Mouse (Mus musculus) MEL (cell line): ENCODE results near the gene Kcnab3. TPM values are rescaled to one million over a fixed set of nuclear protein-coding genes. Genes with fewer than 3 reads are reported as not detected.

Experiments used
- DNase-seq: peaks from one replicate; pipeline ENCODE4 v3.0.0; 2011; ENCODE audit warnings: low read depth, low spot score
- H3K27ac ChIP-seq: 2 replicates; pipeline ENCODE4 v1.5.1; 2012; ENCODE audit warnings: low read depth, mild to moderate bottlenecking, control low read depth, low read length, moderate library complexity; ENCODE audit not compliant: control insufficient read depth
- H3K27me3 ChIP-seq, 2 experiments: fragments of 150-350 bp in 1 of 2; sonication (generic) in 1 of 2; 2 replicates each; pipeline ENCODE4 v1.6.1; 2012; ENCODE audit warnings: low read length in 2 of 2, mild to moderate bottlenecking in 2 of 2, improper control_type of control experiment in 1 of 2, moderate library complexity in 1 of 2; ENCODE audit not compliant: insufficient read depth in 2 of 2, control insufficient read depth in 1 of 2
- H3K36me3 ChIP-seq, 2 experiments: 2 replicates each; pipeline ENCODE4 v1.6.1; 2012 to 2014; ENCODE audit warnings: low read length in 2 of 2, improper control_type of control experiment in 1 of 2, inconsistent platforms in 1 of 2, mild to moderate bottlenecking in 1 of 2; ENCODE audit not compliant: insufficient read depth in 2 of 2, control insufficient read depth in 1 of 2
- H3K4me1 ChIP-seq, 2 experiments: fragments of 150-350 bp in 1 of 2; sonication (generic) in 1 of 2; 2 replicates each; pipeline ENCODE4 v1.6.1; 2012; ENCODE audit warnings: low read length in 2 of 2, improper control_type of control experiment in 1 of 2, mild to moderate bottlenecking in 1 of 2; ENCODE audit not compliant: insufficient read depth in 2 of 2, control insufficient read depth in 1 of 2
- H3K4me3 ChIP-seq, 2 experiments: fragments of 150-350 bp in 1 of 2; sonication (generic) in 1 of 2; 2 replicates each; pipeline ENCODE4 v1.5.1; 2012; ENCODE audit warnings: low read depth in 2 of 2, low read length in 2 of 2, mild to moderate bottlenecking in 2 of 2, moderate library complexity in 2 of 2, control low read depth in 1 of 2, improper control_type of control experiment in 1 of 2; ENCODE audit not compliant: control insufficient read depth in 1 of 2, insufficient read depth in 1 of 2
- H3K79me2 ChIP-seq: 2 replicates; pipeline ENCODE4 v1.6.1; 2012; ENCODE audit warnings: mild to moderate bottlenecking, low read length, moderate library complexity; ENCODE audit not compliant: control insufficient read depth, poor library complexity, insufficient read depth
- H3K9ac ChIP-seq: 2 replicates; pipeline ENCODE4 v1.6.1; 2012; ENCODE audit warnings: low read depth, mild to moderate bottlenecking, control low read depth, low read length, moderate library complexity; ENCODE audit not compliant: control insufficient read depth, poor library complexity, severe bottlenecking
- H3K9me3 ChIP-seq: fragments of 150-350 bp; sonication (generic); replicated peaks from 2 replicates; pipeline ENCODE4 v1.6.1; 2012; ENCODE audit warnings: mild to moderate bottlenecking, low read length, improper control_type of control experiment, moderate library complexity; ENCODE audit not compliant: insufficient read depth
- BHLHE40 ChIP-seq: IDR thresholded peaks from 2 replicates; pipeline ENCODE4 v1.6.1; 2012; ENCODE audit warnings: low read depth, mild to moderate bottlenecking, inconsistent platforms, low read length, improper control_type of control experiment, borderline replicate concordance
- CHD1 ChIP-seq: IDR thresholded peaks from 2 replicates; pipeline ENCODE4 v1.6.1; 2012; ENCODE audit warnings: low read depth, mild to moderate bottlenecking, inconsistent platforms, low read length, improper control_type of control experiment
- E2F4 ChIP-seq: IDR thresholded peaks from 2 replicates; pipeline ENCODE4 v1.6.1; 2011; ENCODE audit warnings: low read depth, low read length, improper control_type of control experiment, borderline replicate concordance
- ELF1 ChIP-seq: IDR thresholded peaks from 2 replicates; pipeline ENCODE4 v1.6.1; 2014; ENCODE audit warnings: low read depth, mild to moderate bottlenecking, inconsistent platforms, low read length, improper control_type of control experiment, moderate library complexity
- EP300 ChIP-seq, 2 experiments: IDR thresholded peaks; 2 replicates each; pipeline ENCODE4 v1.6.1; 2011; ENCODE audit warnings: improper control_type of control experiment in 2 of 2, low read length in 2 of 2, low read depth in 1 of 2, mild to moderate bottlenecking in 1 of 2
- ETS1 ChIP-seq: IDR thresholded peaks from 2 replicates; pipeline ENCODE4 v1.6.1; 2012; ENCODE audit warnings: low read depth, mild to moderate bottlenecking, inconsistent platforms, low read length, improper control_type of control experiment, moderate library complexity
- GATA1 ChIP-seq: IDR thresholded peaks from 2 replicates; pipeline ENCODE4 v1.6.1; 2011; ENCODE audit warnings: low read depth, low read length, improper control_type of control experiment
- KAT2A ChIP-seq: conservative IDR thresholded peaks from 2 replicates; pipeline ENCODE4 v1.6.1; 2012; ENCODE audit warnings: low read depth, low read length, improper control_type of control experiment, inconsistent platforms
- MAFK ChIP-seq: IDR thresholded peaks from 2 replicates; pipeline ENCODE4 v1.6.1; 2011; ENCODE audit warnings: low read depth, mild to moderate bottlenecking, low read length, improper control_type of control experiment, borderline replicate concordance
- MAX ChIP-seq: IDR thresholded peaks from 2 replicates; pipeline ENCODE4 v1.6.1; 2011; ENCODE audit warnings: low read length, improper control_type of control experiment
- MEF2A ChIP-seq: IDR thresholded peaks from 2 replicates; pipeline ENCODE4 v1.6.1; 2014; ENCODE audit warnings: low read depth, mild to moderate bottlenecking, inconsistent platforms, low read length, improper control_type of control experiment; ENCODE audit not compliant: poor library complexity, insufficient replicate concordance, severe bottlenecking; ENCODE audit errors: extremely low read depth
- MXI1 ChIP-seq: IDR thresholded peaks from 2 replicates; pipeline ENCODE4 v1.6.1; 2011; ENCODE audit warnings: mild to moderate bottlenecking, low read depth, low read length, improper control_type of control experiment
- MYC ChIP-seq: IDR thresholded peaks from 2 replicates; pipeline ENCODE4 v1.6.1; 2011; ENCODE audit warnings: low read depth, mild to moderate bottlenecking, low read length, improper control_type of control experiment, moderate library complexity
- NELFE ChIP-seq: IDR thresholded peaks from 2 replicates; pipeline ENCODE4 v1.6.1; 2011; ENCODE audit warnings: low read depth, low read length, improper control_type of control experiment
- NRF1 ChIP-seq: IDR thresholded peaks from 2 replicates; pipeline ENCODE4 v1.6.1; 2014; ENCODE audit warnings: low read depth, mild to moderate bottlenecking, inconsistent platforms, low read length, improper control_type of control experiment, moderate library complexity; ENCODE audit not compliant: poor library complexity, insufficient read depth, severe bottlenecking
- POLR2A ChIP-seq, 2 experiments: IDR thresholded peaks; 2 replicates each; pipeline ENCODE4 v1.6.1; 2011 to 2012; ENCODE audit warnings: low read length in 2 of 2, mild to moderate bottlenecking in 2 of 2, control low read depth in 1 of 2, improper control_type of control experiment in 1 of 2, low read depth in 1 of 2, moderate library complexity in 1 of 2; ENCODE audit not compliant: control insufficient read depth in 1 of 2, insufficient read depth in 1 of 2, poor library complexity in 1 of 2
- RAD21 ChIP-seq: IDR thresholded peaks from 2 replicates; pipeline ENCODE4 v1.6.1; 2011; ENCODE audit warnings: mild to moderate bottlenecking, low read depth, low read length, improper control_type of control experiment
- RCOR1 ChIP-seq: IDR thresholded peaks from 2 replicates; pipeline ENCODE4 v1.6.1; 2012; ENCODE audit warnings: low read depth, mild to moderate bottlenecking, inconsistent platforms, low read length, improper control_type of control experiment
- SIN3A ChIP-seq: IDR thresholded peaks from 2 replicates; pipeline ENCODE4 v1.6.1; 2012; ENCODE audit warnings: low read length, improper control_type of control experiment, inconsistent platforms
- SMC3 ChIP-seq: IDR thresholded peaks from 2 replicates; pipeline ENCODE4 v1.6.1; 2011; ENCODE audit warnings: low read depth, low read length, improper control_type of control experiment
- UBTF ChIP-seq: IDR thresholded peaks from 2 replicates; pipeline ENCODE4 v1.6.1; 2012; ENCODE audit warnings: low read depth, mild to moderate bottlenecking, inconsistent platforms, low read length, improper control_type of control experiment, moderate library complexity, borderline replicate concordance; ENCODE audit not compliant: insufficient read depth
- ZNF384 ChIP-seq: IDR thresholded peaks from 2 replicates; pipeline ENCODE4 v1.6.1; 2012; ENCODE audit warnings: low read depth, mild to moderate bottlenecking, inconsistent platforms, low read length, improper control_type of control experiment
- polyA plus RNA-seq, 2 experiments: library from polyadenylated mRNA; stranded (reverse) in 1 of 2; unstranded in 1 of 2; fragments of >175 nt in 1 of 2; fragments of >200 nt in 1 of 2; gene quantifications; 2 replicates each; pipeline versions ENCODE4 v1.2.1 to v1.2.4; 2012; ENCODE audit warnings: low replicate concordance in 2 of 2, low read depth in 1 of 2; ENCODE audit not compliant: insufficient read length in 2 of 2, insufficient read depth in 1 of 2, missing spikeins in 1 of 2
- total RNA-seq: library from RNA; depleted of rRNA; stranded (reverse); fragments of 300-350 nt; gene quantifications from 2 replicates; pipeline ENCODE4 v1.2.3, GENCODE M21; 2012

Kcnab3 gene
- total and polyA plus RNA-seq, 3 experiments: 3.8 to 6.2 TPM; not detected in 1

DNA sequence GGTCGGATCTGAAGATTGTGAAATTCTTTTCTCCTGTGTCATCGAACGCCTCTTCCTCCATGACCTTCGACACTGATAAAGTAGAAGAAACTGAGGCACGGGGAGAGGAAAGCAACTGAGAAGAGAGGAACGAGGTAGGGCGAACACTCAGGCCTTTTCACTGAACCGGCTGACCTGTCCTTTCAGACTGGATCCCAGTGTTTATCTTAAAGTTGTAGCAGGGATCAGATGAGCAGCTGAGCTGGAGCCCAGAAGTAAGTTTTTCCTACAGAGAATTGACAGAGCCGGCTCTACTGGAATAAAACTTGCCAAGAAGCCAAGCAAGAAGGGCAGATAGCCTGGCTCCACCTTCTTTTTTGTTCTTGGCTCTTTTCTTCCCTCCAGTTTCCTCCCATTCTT lies 44.8 kb downstream of the Kcnab3 start:
- Histone ChIP-seq H3K4me3 (peak overlapping the region; percentile 23 to 35; a peak in 3 of 4 replicates), H3K79me2 (peaks cover 16% of the 10 kb centered on the region), H3K4me1 (peaks cover 13 to 34% of the 10 kb centered on the region in 2 experiments), H3K27ac (peak overlapping the region; percentile 67), H3K36me3 (peaks cover 0 to 26% of the 10 kb centered on the region in 2 experiments; a peak in 2 of 4 replicates), H3K9me3 (no peaks in the 10 kb centered on the region), H3K9ac (peak overlapping the region; percentile 49), H3K27me3 (no peaks in the 10 kb centered on the region)
- peak; percentile 53 for DNase-seq
- TF ChIP-seq EP300 (IDR thresholded peaks at IDR 0.05; ENCODE audit: low read depth in 1 of 2, low read length in 2 of 2): 0 out of 4 replicates have a peak, but pooled peaks of 1 of the 2 experiments have one; percentile 39
- TF ChIP-seq MYC: no peak
- 0 out of 2 replicates have a peak, but pooled peaks have one; percentile 17 for TF ChIP-seq GATA1
- TF ChIP-seq, all 39 proteins: peak for 2

DNA sequence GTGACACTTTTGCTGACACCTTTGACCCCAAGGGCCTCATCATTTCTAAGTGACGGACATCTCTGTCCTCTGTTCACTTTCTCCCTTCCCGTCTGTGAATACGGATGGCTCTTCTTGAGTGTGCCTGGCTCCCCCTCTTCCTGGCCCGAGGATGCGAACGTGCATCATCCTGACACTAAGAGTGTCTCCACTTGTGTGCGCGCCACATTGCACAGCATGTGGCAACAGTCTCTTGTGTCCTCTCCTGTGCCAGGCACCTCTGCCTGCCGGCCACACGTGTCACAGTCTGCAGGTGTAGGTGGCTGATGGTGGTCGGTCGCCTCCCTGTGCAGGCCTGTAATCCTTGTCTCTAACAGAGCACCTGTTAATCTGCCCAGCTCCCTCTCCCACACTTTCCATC lies 45.5 kb downstream of the Kcnab3 start:
- no peak overlapping the region; the same call in 1 of the 2 replicates for H3K9ac ChIP-seq
- DNase-seq: no peak
- no peaks in the 10 kb centered on the region for H3K27me3 ChIP-seq
- H3K4me3 ChIP-seq: no peak overlapping the region
- peaks cover 0 to 26% of the 10 kb centered on the region in 2 experiments; a peak in 2 of 4 replicates for H3K36me3 ChIP-seq
- H3K79me2 ChIP-seq: peaks cover 16% of the 10 kb centered on the region
- H3K27ac ChIP-seq: peak overlapping the region; percentile 84
- peaks cover 13 to 30% of the 10 kb centered on the region in 2 experiments for H3K4me1 ChIP-seq
- TF ChIP-seq UBTF (no peak), NELFE (no peak), ELF1 (no peak), ETS1 (no peak), E2F4 (no peak), NRF1 (no peak), MXI1 (no peak), KAT2A (no peak), ZNF384 (no peak), MYC (no peak), POLR2A (IDR thresholded peaks at IDR 0.05; ENCODE audit: control insufficient read depth in 1 of 2, insufficient read depth in 1 of 2, low read depth in 1 of 2, low read length in 2 of 2, poor library complexity in 1 of 2) (no peak)
- no peaks in the 10 kb centered on the region for H3K9me3 ChIP-seq

DNA sequence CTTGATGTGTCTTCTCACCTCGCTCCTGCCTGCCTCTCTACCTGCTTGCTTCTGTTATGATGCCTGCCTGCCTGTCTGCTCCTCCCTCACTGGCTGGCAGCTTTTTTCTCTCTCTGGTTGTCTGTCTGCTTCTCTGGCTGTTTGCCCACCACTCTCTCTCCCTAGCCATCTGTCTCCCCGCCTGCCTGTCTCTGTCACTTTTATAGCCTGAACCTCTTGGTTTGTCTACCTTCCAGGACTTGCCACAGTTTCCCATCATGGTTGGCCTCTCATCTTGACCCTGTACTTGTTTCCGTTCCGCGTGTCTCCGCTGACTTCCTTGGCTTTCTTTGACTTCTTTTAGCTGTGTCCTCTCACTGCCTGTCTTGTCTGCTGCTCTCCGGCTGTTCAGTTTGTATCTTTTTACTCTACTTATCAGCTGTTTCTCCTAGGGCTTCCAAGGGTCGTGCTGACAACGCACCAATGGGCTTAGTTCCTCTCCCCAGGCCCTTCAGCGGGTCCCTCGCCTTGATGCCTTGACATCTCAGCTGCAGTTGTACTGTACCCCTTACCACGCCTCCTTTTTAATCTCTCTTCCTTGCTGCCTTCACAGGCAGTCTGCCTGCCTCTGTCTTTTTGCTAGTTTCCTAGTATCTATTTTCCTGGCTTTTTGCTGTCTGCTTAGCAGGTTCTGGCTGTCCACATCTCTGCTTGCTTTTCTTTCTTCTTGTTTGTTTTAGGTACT lies 46.2 kb downstream of the Kcnab3 start:
- peak overlapping the region; percentile 84 for H3K27ac ChIP-seq
- H3K79me2 ChIP-seq: peaks cover 16% of the 10 kb centered on the region
- peak overlapping the region; percentile 11 for H3K9ac ChIP-seq
- H3K4me3 ChIP-seq: peak overlapping the region; percentile 2 to 22; a peak in 3 of 4 replicates
- no peaks in the 10 kb centered on the region for H3K9me3 ChIP-seq
- H3K4me1 ChIP-seq: peaks cover 13 to 30% of the 10 kb centered on the region in 2 experiments
- H3K36me3 ChIP-seq: peaks cover 0 to 26% of the 10 kb centered on the region in 2 experiments; a peak in 2 of 4 replicates
- peak; percentile 92 for DNase-seq
- TF ChIP-seq BHLHE40 (peak; percentile 1; the same call in 1 of the 2 replicates), RCOR1 (no peak), GATA1 (peak; percentile 53), POLR2A (IDR thresholded peaks at IDR 0.05; ENCODE audit: control insufficient read depth in 1 of 2, insufficient read depth in 1 of 2, low read depth in 1 of 2, low read length in 2 of 2, poor library complexity in 1 of 2) (peak in 1 of 2 experiments; percentile 54; a peak in 2 of 4 replicates), ETS1 (peak; percentile 95), RAD21 (no peak), MAFK (0 out of 2 replicates have a peak, but pooled peaks have one; percentile 41), MEF2A (no peak), MXI1 (peak; percentile 89), CHD1 (peak; percentile 82), MAX (peak; percentile 43; the same call in 1 of the 2 replicates), EP300 (IDR thresholded peaks at IDR 0.05; ENCODE audit: low read depth in 1 of 2, low read length in 2 of 2) (0 out of 4 replicates have a peak, but pooled peaks of 1 of the 2 experiments have one; percentile 7), SMC3 (no peak), UBTF (no peak), SIN3A (peak; percentile 96)
- no peaks in the 10 kb centered on the region for H3K27me3 ChIP-seq
